Mouse (Mus musculus) inflammation-experienced regulatory T-cells, adult 6 months (primary cell): ENCODE data around the gene Bend7. TPM values are rescaled to one million over a fixed set of nuclear protein-coding genes. Genes with fewer than 3 reads are reported as not detected.

ENCODE experiments used
- ATAC-seq: one replicate; pipeline ENCODE4 v1.8.0; 2017
- polyA plus RNA-seq, 3 experiments: library from polyadenylated mRNA; unstranded; fragments of 100-300 nt; shearing (Covaris generic); gene quantifications; one replicate each; pipeline ENCODE4 v1.2.1; 2017

The Bend7 gene
- polyA plus RNA-seq, 3 experiments from 2014 or later: not detected

GRCm38 (mm10) chr2:4782809-4783641 lies 65.4 kb downstream of the Bend7 start:
- ATAC-seq: no peak

GRCm38 (mm10) chr2:4784012-4784411 lies 66.4 kb downstream of the Bend7 start:
- no peak for ATAC-seq

DNA sequence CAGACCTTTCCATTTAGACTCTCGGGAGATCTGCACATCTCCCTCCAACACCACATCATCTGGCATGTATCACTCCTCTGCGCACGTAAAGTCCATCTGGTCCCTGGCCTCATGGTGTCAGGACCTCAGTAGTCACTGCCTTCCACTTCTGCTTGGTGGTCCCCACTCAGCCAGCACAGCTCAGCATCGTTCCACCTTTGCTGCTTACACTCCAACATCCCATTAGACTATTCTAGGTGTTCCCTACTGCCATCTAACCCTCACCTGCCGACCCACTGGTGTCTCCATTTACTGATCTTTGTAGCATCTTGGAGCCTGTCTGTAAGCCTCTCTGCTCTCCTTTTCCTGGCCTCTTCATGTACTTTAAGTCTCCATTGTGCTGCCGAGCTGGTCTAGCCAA lies 67.4 kb downstream of the Bend7 start:
- no peak for ATAC-seq

- no peak for ATAC-seq
These were observed 69.6 kb downstream of the Bend7 start for GRCm38 (mm10) chr2:4787223-4787622.

DNA sequence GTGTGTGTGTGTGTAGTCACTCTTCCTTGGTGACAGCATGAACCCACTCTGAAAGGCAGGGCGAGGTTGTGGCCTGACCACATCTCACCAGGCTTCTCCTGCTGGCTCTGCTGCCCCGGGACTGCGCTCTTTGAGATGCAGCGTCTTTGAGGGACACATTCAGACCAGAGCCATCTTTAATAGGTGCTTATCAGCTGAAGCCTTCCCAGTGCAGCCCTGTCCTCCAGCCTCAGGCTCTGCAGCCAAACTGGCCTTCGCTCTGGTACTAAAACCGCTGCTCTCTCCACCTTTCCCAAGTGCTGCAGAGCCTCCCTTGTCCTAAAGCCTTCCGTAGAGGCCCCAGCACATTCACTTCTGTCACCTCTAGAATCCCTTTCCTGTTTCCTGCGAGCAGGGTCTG lies 74.0 kb downstream of the Bend7 start:
- ATAC-seq: no peak

GRCm38 (mm10) chr2:4792554-4792953 lies 74.9 kb downstream of the Bend7 start:
- ATAC-seq: no peak

DNA sequence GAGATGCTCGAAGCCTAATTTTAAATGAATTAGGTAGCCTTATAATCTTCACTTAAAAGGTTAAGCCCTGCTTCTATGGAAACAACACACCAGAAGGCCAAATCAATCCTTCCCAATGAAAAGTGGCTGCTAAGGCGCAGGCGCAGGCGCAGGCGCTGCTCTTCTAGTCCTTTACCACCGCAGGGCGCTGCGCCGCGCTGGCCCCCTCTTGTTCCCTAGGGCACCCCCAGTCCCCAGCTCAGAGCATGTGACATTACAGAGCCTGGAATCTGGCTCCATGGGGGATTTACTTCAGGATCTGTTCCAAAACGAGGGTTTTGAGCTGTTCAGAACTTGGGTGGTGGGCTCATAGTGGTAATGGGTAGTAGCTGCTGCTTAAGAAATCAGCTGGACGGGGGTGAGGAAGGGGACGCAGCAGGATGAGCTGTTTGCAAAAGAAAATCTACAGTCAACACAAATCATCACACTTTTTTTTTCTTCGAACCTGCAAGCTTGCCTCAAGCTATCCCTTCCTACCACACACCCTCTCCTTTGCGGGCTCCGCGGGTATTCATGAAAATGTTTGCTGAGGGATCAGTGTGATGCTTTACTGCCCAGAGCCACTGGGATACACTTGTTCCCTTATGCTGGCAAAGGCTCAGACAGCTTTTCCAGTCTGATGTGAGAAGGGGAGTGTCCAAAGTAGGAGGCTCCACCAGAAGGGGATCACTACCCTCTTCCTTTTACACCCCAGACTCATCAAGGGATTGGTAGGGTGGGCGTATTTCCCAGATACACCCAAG lies 85.0 kb downstream of the Bend7 start:
- ATAC-seq: no peak

DNA sequence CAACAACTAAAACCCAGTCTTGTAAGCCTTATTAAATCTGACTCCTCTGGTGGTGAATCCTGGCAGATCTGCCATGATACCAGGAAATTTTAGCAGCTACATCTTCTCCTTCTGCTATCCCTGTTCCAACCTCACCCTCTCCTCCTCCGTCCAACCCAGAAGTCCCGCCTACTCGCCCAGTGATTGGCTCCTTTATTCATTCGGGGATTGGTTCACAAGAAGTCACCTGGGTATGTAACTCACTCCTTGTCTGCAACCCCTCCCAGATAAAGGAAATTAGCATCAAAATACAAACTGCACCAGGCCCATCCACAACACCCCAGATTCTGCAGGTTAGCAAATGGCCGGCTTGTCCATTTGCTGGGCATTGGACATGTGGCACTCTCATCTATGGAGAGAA lies 98.7 kb downstream of the Bend7 start:
- no peak for ATAC-seq

GRCm38 (mm10) chr2:4817678-4818077 lies 100.0 kb downstream of the Bend7 start:
- no peak for ATAC-seq

- ATAC-seq: no peak
These were observed 102.6 kb downstream of the Bend7 start for GRCm38 (mm10) chr2:4820230-4820629.

GRCm38 (mm10) chr2:4824067-4824466 lies 106.4 kb downstream of the Bend7 start:
- ATAC-seq: no peak

DNA sequence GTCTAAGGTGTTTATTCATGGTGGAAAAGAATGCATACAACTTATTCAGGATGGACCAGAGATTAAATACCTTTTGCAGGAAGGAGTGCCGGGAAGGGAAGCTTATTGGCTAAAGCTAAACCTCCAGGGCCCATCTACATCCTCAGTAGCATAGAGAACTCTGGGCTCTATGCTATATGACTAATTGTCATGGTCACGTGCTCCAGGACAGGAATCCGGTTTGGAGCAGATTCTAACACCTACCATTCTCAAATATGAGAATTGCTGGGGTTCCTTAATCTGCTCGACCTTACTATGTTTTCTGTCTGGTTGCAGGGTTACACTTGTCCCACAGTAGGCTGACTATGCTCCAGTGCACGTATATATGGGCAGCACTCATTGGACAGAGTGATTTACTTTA lies 110.4 kb downstream of the Bend7 start:
- no peak for ATAC-seq

GRCm38 (mm10) chr2:4828446-4828997 lies 110.9 kb downstream of the Bend7 start:
- no peak for ATAC-seq

- no peak for ATAC-seq
These were observed 111.4 kb downstream of the Bend7 start for GRCm38 (mm10) chr2:4829007-4829406.

- no peak for ATAC-seq
These were observed 111.9 kb downstream of the Bend7 start for GRCm38 (mm10) chr2:4829489-4830065.

GRCm38 (mm10) chr2:4831493-4831892 lies 113.9 kb downstream of the Bend7 start:
- no peak for ATAC-seq

DNA sequence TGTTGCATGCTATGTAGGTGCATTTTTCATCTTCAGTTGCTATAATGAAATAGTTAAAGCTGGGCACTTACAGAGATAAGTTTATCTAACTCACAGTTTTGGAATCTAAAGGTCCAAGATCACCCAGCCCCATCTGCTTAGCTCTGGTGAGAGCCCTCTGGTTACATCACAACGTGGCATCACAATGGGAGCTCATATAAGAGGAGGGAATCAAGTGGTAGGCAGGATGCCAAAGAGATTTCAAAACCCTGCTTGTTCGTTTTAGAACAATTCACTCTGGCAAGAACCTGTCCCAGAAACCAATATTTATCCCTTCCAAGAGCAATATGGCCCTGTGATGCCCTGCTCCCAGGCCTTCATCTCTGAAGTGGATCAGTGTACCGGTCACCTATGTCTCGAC lies 114.5 kb downstream of the Bend7 start:
- ATAC-seq: no peak

DNA sequence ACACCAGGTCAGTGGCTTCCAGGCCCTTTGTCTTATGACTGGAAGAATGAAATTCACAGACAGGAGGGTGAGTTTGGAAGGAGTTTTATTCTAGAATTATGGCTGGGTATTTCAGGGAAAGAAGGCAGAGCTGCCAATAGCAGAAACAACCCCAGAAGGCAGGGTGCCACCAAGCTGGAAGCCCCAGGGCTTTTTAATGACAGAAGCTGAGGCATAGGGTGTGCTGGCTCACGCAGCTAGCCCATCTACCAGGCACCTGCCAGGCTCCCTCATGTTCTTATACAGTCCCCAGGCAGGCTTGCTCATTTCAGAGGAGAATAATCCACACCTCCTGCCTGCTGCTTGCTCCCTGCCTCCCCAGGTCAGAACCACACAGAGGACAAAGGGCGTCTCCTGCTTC lies 131.8 kb downstream of the Bend7 start:
- no peak for ATAC-seq

Other genes with a start within 250 kb of the Bend7 start
- 10 to 100 TPM; 44.4 to 67.1 (median 46.9) TPM for gene Prpf18, start 65.7 kb upstream of the Bend7 start, polyA plus RNA-seq
- 10 to 100 TPM; 21.2 to 42.3 (median 23.3) TPM for gene Sephs1, start 163.7 kb downstream of the Bend7 start, polyA plus RNA-seq
- 100 to 1,000 TPM in 1 of 3 experiments, 10 to 100 TPM in 2; 86.3 to 122 (median 97.5) TPM for gene Phyh, start 201.2 kb downstream of the Bend7 start, polyA plus RNA-seq